Mouse (Mus musculus): Measurements from ENCODE around the gene Cpd. TPM values are rescaled to one million over a fixed set of nuclear protein-coding genes. Genes with fewer than 3 reads are reported as not detected.
A peak's percentile ranks its signal among the peaks of the same experiment; 100 is the strongest.

The Cpd gene
- polyA plus RNA-seq, 1 experiment from 2014 or later, result 4.7 TPM

DNA sequence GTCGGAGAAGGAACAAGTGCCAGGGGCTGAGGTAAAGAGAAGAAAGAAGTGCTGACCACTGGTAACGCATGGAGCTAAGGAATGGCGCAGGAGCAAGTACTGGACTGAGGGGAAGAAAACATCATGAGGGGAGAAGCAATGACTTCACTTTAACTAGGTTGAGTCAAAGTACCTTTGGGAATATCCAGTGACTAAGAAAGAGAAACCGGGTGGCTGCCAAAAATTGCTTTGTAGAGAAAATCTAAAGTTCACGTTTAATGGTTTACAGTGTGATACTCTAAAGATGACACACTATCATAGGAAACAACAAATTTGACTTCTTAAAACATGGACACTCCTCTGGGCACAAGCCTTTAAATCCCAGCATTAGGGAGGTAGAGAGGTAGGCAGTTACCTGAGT is 27.0 kb upstream of the Cpd start:
- H3K36me3 ChIP-seq (replicated peaks), result no peaks in the 10 kb centered on the region
- H3K27me3 ChIP-seq, result no peaks in the 10 kb centered on the region
- 72% methylated on average over 5 of the region's 5 CpGs for WGBS (ENCODE audit: insufficient replicate concordance)
- H3K4me2 ChIP-seq, result no peak overlapping the region
- H3K4me1 ChIP-seq (replicated peaks), result peaks cover 5% of the 10 kb centered on the region; the same call in 1 of the 2 replicates
- no peaks in the 10 kb centered on the region for H3K9me3 ChIP-seq (replicated peaks)
- H3K4me3 ChIP-seq (replicated peaks), result no peak overlapping the region
- ATAC-seq (ENCODE audit: insufficient read depth), result no peak
- no peak overlapping the region for H3K9ac ChIP-seq
- no peak overlapping the region for H3K27ac ChIP-seq (replicated peaks)

DNA sequence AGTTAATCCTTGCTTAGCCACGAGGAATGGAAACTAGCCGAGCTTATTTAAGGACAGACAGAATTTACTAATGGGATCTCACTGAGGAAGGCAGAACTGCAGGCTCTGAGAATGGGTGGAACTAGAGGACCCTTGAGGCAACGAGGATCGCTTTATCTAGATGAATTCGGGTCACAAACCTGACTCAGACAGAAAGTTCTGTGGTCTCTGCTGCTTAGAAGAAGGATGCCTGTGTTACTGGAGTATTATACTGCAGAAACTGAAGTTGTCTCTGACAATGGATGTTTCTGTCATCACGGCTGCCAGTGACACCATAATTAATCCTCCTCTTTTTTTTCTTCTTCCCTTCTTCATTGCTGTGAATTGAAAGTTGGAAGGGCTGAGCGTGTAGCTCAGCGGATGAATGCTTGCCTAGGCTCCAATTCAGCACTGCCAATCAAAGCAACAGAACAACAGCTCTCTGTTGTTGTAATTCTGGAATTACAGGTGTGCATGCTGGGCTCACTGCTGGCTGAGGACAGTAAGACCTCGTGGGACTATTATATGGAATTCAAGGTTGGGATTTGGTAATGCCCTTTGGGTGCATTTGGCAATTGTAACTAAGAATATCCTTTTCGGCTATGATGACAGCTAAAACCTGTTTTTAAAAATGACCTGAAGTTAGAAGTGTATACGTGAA is 25.9 kb upstream of the Cpd start:
- Histone ChIP-seq H3K9ac (no peak overlapping the region), H3K4me1 (replicated peaks) (peaks cover 5% of the 10 kb centered on the region; the same call in 1 of the 2 replicates), H3K9me3 (replicated peaks) (no peaks in the 10 kb centered on the region), H3K27ac (replicated peaks) (no peak overlapping the region), H3K4me3 (replicated peaks) (no peak overlapping the region), H3K4me2 (no peak overlapping the region), H3K36me3 (replicated peaks) (no peaks in the 10 kb centered on the region), H3K27me3 (no peaks in the 10 kb centered on the region)
- 62% methylated on average over 11 of the region's 11 CpGs for WGBS (ENCODE audit: insufficient replicate concordance)
- ATAC-seq (ENCODE audit: insufficient read depth), result no peak

DNA sequence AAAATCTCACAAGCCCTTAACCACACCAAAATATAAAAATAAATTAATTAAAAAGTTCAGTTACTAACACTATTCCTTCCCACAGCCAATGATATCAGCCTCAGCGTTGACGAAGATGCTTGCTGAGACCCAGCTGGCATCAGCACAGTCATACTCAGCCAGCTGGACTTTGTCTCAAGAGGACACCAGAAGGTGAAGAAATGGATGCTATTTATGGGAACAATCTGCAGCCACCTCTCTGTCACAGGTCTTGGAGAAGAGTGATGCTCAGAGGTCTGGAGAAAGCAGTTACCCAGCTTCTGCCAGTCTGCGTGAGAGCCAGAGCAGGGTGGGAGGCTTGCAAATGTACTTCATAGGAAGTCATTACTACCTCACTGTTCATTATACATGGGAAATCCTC is 14.4 kb upstream of the Cpd start:
- Histone ChIP-seq H3K36me3 (replicated peaks) (no peaks in the 10 kb centered on the region), H3K27ac (replicated peaks) (no peak overlapping the region), H3K27me3 (peaks cover 5% of the 10 kb centered on the region; the same call in 1 of the 2 replicates), H3K4me1 (replicated peaks) (no peaks in the 10 kb centered on the region), H3K9ac (no peak overlapping the region), H3K4me3 (replicated peaks) (no peak overlapping the region), H3K4me2 (no peak overlapping the region), H3K9me3 (replicated peaks) (no peaks in the 10 kb centered on the region)
- 79% methylated on average over 3 of the region's 3 CpGs for WGBS (ENCODE audit: insufficient replicate concordance)
- ATAC-seq (ENCODE audit: insufficient read depth), result no peak

DNA sequence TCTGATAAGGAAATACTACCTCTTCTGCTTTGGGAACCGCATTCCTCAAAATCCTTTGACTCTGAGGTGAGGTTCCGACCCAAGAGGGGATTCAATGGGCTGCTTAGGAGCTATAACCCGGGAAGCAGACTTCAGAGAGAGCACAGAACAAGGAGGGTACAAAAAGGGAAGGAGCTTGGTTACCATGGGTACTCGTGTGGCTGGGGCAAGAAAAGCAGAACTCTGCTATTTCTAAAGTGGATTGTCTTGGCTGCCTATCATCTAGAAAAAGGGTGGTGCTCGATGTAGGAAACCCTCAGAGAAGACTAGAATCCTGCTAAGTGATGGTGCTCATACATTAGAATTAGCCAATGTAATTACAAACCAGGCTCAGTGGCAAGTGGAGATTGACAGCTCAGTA is 12.4 kb upstream of the Cpd start:
- peaks cover 5% of the 10 kb centered on the region; the same call in 1 of the 2 replicates for H3K27me3 ChIP-seq
- no peaks in the 10 kb centered on the region for H3K4me1 ChIP-seq (replicated peaks)
- H3K4me3 ChIP-seq (replicated peaks), result no peak overlapping the region
- H3K4me2 ChIP-seq, result no peak overlapping the region
- no peaks in the 10 kb centered on the region for H3K9me3 ChIP-seq (replicated peaks)
- H3K9ac ChIP-seq, result no peak overlapping the region
- H3K36me3 ChIP-seq (replicated peaks), result no peaks in the 10 kb centered on the region
- WGBS (ENCODE audit: insufficient replicate concordance), result 24% methylated on average over 5 of the region's 5 CpGs
- ATAC-seq (ENCODE audit: insufficient read depth), result no peak
- no peak overlapping the region for H3K27ac ChIP-seq (replicated peaks)

DNA sequence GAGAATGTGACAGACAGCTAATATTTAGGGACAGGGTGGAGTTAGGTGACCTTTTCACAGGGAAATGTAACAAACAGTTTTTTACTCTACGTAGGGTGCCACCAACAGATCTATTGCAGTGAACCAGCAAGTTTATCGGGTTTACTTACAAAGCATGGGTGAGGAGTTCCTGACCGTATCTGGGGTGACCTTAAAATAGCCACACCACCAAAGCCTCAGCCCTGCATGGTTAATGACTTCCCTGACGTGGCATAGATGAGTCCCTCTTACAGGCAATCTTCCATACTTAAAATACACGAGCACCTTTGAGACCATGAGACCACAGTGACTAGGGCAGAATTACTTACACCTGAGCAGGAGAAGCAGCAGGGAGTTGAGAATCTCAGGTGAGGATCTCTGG is 12.0 kb upstream of the Cpd start:
- Histone ChIP-seq H3K27ac (replicated peaks) (no peak overlapping the region), H3K4me3 (replicated peaks) (no peak overlapping the region), H3K9me3 (replicated peaks) (no peaks in the 10 kb centered on the region), H3K27me3 (peaks cover 5% of the 10 kb centered on the region; the same call in 1 of the 2 replicates), H3K4me1 (replicated peaks) (no peaks in the 10 kb centered on the region), H3K36me3 (replicated peaks) (no peaks in the 10 kb centered on the region), H3K9ac (no peak overlapping the region), H3K4me2 (no peak overlapping the region)
- ATAC-seq (ENCODE audit: insufficient read depth), result no peak
- WGBS (ENCODE audit: insufficient replicate concordance), result 12% methylated on average over 5 of the region's 5 CpGs

DNA sequence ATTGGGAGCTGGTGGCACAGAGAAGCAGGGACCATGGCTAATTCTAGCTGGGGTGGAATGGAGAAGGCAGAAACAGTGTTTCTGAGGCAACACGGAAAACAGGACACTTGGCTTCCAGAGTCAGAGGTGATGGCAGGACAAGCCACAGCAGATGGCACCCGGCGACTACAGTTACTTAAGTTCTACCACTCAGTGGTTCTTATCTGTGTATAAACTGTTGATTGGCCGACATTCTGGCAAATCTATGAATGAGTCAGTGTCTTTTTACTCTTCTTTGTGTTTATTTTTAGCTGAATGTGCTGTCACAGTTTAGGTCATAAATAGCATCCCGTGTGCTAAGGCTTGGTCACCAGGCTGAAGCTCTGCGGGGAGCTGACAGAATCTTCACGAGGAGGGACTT is 10.3 kb upstream of the Cpd start:
- H3K4me1 ChIP-seq (replicated peaks), result no peaks in the 10 kb centered on the region
- peaks cover 5% of the 10 kb centered on the region; the same call in 1 of the 2 replicates for H3K27me3 ChIP-seq
- H3K27ac ChIP-seq (replicated peaks), result no peak overlapping the region; the same call in 1 of the 2 replicates
- H3K4me2 ChIP-seq, result no peak overlapping the region
- WGBS (ENCODE audit: insufficient replicate concordance), result 43% methylated on average over 7 of the region's 7 CpGs
- no peaks in the 10 kb centered on the region for H3K9me3 ChIP-seq (replicated peaks)
- H3K9ac ChIP-seq, result no peak overlapping the region
- H3K4me3 ChIP-seq (replicated peaks), result no peak overlapping the region
- H3K36me3 ChIP-seq (replicated peaks), result no peaks in the 10 kb centered on the region
- ATAC-seq (ENCODE audit: insufficient read depth), result no peak

DNA sequence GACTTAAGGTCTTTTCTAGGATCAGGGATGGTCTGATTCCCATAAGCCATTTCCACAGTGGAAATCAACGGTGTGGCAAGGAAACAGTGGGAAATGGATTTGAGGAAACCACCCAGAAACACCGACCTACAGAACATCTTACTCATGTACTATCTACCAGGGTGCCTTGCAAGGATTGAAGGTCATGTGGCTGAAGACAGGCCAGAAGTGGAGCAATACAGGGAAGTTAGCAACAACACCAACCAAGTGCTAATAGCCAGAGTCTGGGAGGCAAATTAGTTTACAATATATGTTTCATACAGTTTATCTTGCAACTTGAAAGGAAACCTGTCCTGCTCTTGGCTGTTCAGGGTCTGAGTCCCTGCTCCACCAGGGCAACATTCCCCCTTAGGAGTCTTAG is 9.8 kb upstream of the Cpd start:
- no peaks in the 10 kb centered on the region for H3K4me1 ChIP-seq (replicated peaks)
- ATAC-seq (ENCODE audit: insufficient read depth), result no peak
- no peak overlapping the region; the same call in 1 of the 2 replicates for H3K27ac ChIP-seq (replicated peaks)
- WGBS (ENCODE audit: insufficient replicate concordance), result 67% methylated on average over 2 of the region's 2 CpGs
- H3K27me3 ChIP-seq, result peaks cover 5% of the 10 kb centered on the region; the same call in 1 of the 2 replicates
- H3K36me3 ChIP-seq (replicated peaks), result no peaks in the 10 kb centered on the region
- H3K4me2 ChIP-seq, result no peak overlapping the region
- no peak overlapping the region for H3K9ac ChIP-seq
- H3K9me3 ChIP-seq (replicated peaks), result no peaks in the 10 kb centered on the region
- H3K4me3 ChIP-seq (replicated peaks), result no peak overlapping the region

DNA sequence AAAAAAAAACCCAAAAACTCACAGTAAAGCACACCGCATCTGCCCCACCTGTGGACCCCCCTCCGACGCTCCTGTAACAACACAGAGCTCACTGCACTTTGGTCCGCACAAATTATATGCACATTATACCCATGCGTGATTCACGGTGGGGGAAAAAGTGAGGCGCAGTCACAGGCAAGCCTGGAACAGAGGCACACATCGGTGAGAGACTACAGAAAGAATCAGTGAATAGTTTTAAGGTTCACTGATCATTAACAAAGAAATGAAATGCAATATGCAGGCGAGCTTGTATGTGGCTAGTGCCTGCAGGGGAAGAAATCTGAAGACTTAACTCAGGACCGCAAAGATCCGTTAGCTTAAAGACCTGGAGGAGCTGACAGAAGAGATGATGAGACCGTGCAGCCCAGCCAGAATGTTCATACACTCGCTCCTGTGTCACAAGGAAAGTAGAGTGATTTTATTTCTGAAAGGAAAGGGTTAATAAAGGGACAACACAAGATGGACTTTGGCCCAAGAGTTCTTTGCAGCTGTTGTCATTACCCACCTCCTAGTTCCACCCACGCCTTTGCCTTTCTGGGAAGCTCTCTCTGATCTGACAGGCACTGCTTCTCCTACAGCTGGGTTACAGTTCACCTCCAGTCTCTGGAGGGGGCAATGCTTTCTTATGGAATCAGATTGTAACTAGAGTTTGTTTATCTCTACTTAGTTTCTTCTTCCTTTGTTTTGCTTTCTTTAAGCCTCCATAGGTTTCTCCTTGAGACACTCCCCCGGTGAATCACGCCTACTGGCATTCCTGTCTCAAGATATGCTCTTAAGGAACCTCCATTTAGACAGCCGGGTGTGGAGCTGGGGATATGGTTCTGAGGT is 7.9 kb upstream of the Cpd start:
- peaks cover 3% of the 10 kb centered on the region; the same call in 1 of the 2 replicates for H3K27me3 ChIP-seq
- H3K36me3 ChIP-seq (replicated peaks), result no peaks in the 10 kb centered on the region
- 66% methylated on average over 17 of the region's 17 CpGs for WGBS (ENCODE audit: insufficient replicate concordance)
- H3K4me2 ChIP-seq, result 0 out of 2 replicates have a peak overlapping the region, but pooled peaks have one; percentile 2
- no peaks in the 10 kb centered on the region for H3K9me3 ChIP-seq (replicated peaks)
- no peak for ATAC-seq (ENCODE audit: insufficient read depth)
- H3K27ac ChIP-seq (replicated peaks), result 0 out of 2 replicates have a peak overlapping the region, but pooled peaks have one; percentile 15
- no peak overlapping the region for H3K9ac ChIP-seq
- no peaks in the 10 kb centered on the region for H3K4me1 ChIP-seq (replicated peaks)
- no peak overlapping the region for H3K4me3 ChIP-seq (replicated peaks)

DNA sequence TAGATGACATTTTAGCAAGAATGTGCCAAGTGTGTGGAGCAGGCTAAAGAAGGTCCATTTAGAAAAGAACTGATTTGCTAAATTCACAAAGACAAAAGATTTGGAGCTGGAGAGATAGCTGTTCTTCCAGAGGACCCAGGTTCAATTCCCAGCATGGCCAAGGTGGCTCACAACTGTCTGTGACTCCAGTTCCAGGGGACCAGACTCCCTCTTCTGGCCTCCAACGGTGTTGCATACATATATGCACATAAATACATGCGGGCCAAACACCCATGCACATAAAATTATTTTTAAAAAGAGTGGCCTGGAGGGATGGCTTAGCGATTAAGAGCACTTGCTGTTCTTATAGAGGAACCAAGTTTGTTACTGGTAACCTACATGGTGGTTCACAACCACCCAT is 4.7 kb upstream of the Cpd start:
- peaks cover 8% of the 10 kb centered on the region for H3K4me1 ChIP-seq (replicated peaks)
- no peaks in the 10 kb centered on the region for H3K9me3 ChIP-seq (replicated peaks)
- no peak overlapping the region for H3K9ac ChIP-seq
- H3K36me3 ChIP-seq (replicated peaks), result no peaks in the 10 kb centered on the region
- peaks cover 17% of the 10 kb centered on the region; the same call in 1 of the 2 replicates for H3K27me3 ChIP-seq
- H3K27ac ChIP-seq (replicated peaks), result no peak overlapping the region
- H3K4me2 ChIP-seq, result no peak overlapping the region
- 52% methylated on average over 3 of the region's 3 CpGs for WGBS (ENCODE audit: insufficient replicate concordance)
- ATAC-seq (ENCODE audit: insufficient read depth), result no peak
- no peak overlapping the region for H3K4me3 ChIP-seq (replicated peaks)

DNA sequence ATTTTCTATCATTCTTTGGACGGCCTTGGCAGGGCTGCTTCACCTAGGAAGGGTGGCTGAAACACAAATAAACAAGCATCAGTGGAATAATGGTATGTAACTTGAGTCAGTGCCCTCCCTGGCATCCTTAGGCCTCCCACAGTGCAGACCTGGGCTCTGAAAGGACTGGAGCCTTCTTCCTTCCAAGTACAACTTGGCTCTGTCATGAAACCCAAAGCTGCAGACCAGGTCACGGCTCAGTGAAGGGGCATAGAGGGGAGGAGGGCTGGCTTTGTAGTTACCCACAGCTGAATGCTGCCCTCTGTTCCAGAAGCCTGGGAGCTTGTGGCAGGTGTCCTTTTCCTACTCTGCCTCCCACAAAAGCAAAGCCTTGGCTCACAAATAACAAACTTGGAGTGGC is 2.8 kb upstream of the Cpd start:
- Histone ChIP-seq H3K9ac (no peak overlapping the region), H3K9me3 (replicated peaks) (no peaks in the 10 kb centered on the region), H3K27me3 (peaks cover 17% of the 10 kb centered on the region; the same call in 1 of the 2 replicates), H3K4me1 (replicated peaks) (peaks cover 25% of the 10 kb centered on the region), H3K36me3 (replicated peaks) (no peaks in the 10 kb centered on the region), H3K27ac (replicated peaks) (no peak overlapping the region), H3K4me2 (no peak overlapping the region), H3K4me3 (replicated peaks) (no peak overlapping the region)
- ATAC-seq (ENCODE audit: insufficient read depth), result no peak
- WGBS (ENCODE audit: insufficient replicate concordance), result 56% methylated on average over 2 of the region's 2 CpGs

DNA sequence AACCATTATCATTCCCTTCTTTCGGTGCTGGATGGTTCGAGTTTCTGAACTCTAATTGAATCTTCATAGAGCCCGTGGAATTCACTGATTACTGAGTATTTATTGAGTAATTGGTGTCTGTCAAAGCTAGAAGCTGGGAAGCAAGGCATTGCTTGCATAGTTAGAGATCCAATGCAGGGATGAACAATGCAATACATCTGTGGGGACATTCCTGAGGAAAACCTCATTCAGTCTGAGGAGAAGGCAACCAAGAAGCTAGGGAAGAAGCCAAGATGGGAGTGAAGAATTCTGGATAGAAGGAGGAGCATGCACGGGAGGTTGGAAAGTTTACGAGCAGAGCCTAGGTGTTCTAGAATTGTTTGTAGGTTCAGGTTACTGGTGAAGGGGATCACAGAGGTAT is 1.3 kb upstream of the Cpd start:
- no peaks in the 10 kb centered on the region for H3K36me3 ChIP-seq (replicated peaks)
- no peak overlapping the region for H3K4me2 ChIP-seq
- H3K4me1 ChIP-seq (replicated peaks), result peaks cover 39% of the 10 kb centered on the region
- ATAC-seq (ENCODE audit: insufficient read depth), result no peak
- H3K9me3 ChIP-seq (replicated peaks), result no peaks in the 10 kb centered on the region
- WGBS (ENCODE audit: insufficient replicate concordance), result 68% methylated on average over 5 of the region's 5 CpGs
- H3K27me3 ChIP-seq, result peaks cover 17% of the 10 kb centered on the region; the same call in 1 of the 2 replicates
- no peak overlapping the region for H3K9ac ChIP-seq
- no peak overlapping the region for H3K4me3 ChIP-seq (replicated peaks)
- H3K27ac ChIP-seq (replicated peaks), result no peak overlapping the region

Measured in liver, embryonic 15.5 days (tissue).